Comparison of ENCODE assay signal across 30 mouse cellular contexts in the genomic region with DNA sequence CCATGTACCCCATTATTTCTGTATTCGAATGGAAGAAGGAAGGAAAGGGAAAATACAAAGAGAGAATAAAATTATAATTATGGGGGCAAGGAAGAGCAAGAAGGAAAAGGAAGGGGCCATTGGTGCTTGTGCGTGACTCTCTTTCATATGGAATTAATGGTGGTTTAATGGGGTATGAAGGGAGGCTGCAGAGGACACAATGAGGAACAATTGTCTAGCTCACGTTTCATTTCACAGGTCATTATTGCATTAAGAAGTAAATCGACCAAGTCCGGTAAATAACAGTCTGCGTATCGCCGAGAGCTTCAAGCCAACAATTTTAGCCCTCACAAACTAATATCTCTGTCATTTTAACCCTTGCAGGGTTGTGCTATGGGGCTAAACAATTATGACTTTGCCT.
DNase-seq lines count a peak whose midpoint lies in the region; ATAC-seq and TF ChIP-seq lines count a peak whose summit lies in the region.
"Had no signal": no experiment of that assay in that cellular context is flagged by ENCODE, and none has a peak within 500 bp of the region (broad histone marks: within the 10 kb centered on the region; RNA-seq: fewer than 3 reads in every experiment).

No protein-coding gene starts in this region.

- H3K4me3 ChIP-seq in hindbrain, embryonic 12.5 days, result no peak overlapping the region
- H3K4me3 ChIP-seq in hindbrain, embryonic 10.5 days, result no peak overlapping the region
- no peak overlapping the region for H3K4me3 ChIP-seq in neural tube, embryonic 14.5 days (ENCODE audit: low read depth, low read length)
- H3K4me3 ChIP-seq: embryonic facial prominence, embryonic 10.5 days; embryonic facial prominence, embryonic 13.5 days; erythroblast, embryonic 14.5 days; forebrain, embryonic 13.5 days; heart, embryonic 10.5 days; heart, embryonic 13.5 days; hindbrain, embryonic 15.5 days; intestine, embryonic 15.5 days had no signal

- DNase-seq in embryo, embryonic 10.5 days (ENCODE audit: low spot score), result peak; percentile 31
- no peak for DNase-seq in embryo, embryonic 9.5 days (ENCODE audit: extremely low spot score)
- no peak for DNase-seq in hindbrain, embryonic 10.5 days (ENCODE audit: low spot score)
- DNase-seq in brain, embryonic 14.5 days (ENCODE audit: low read depth), result peak; percentile 14
- DNase-seq in frontal cortex, postnatal 10 days (ENCODE audit: low spot score in 2 of 2), result no peak
- no peak for DNase-seq in thymus, postnatal 0 days (ENCODE audit: low spot score)
- DNase-seq: adrenal gland, postnatal 10 days; adrenal gland, postnatal 36 days; B cell, adult 2 months; cerebellum, adult 11 months; cerebellum, adult 2 months; cerebellum, adult 9-11 months; cerebellum, postnatal 25 days; forebrain, postnatal 0 days; gastrocnemius, postnatal 25 days; heart, adult 18-20 months; kidney, adult 18-20 months had no signal

- ATAC-seq in hindbrain, embryonic 12.5 days (ENCODE audit: low FRiP score), result peak; percentile 32; the same call in 1 of the 2 replicates
- ATAC-seq in neural tube, embryonic 14.5 days (ENCODE audit: low read depth), result peak; percentile 49; the same call in 1 of the 2 replicates
- ATAC-seq: forebrain, embryonic 13.5 days; forebrain, postnatal 0 days; intestine, embryonic 15.5 days; Patski had no signal

- H3K9me3 ChIP-seq in hindbrain, embryonic 12.5 days (replicated peaks), result no peaks in the 10 kb centered on the region
- H3K9me3 ChIP-seq in hindbrain, embryonic 10.5 days, result no peaks in the 10 kb centered on the region
- no peaks in the 10 kb centered on the region for H3K9me3 ChIP-seq in neural tube, embryonic 14.5 days (ENCODE audit: control insufficient read depth, low read length)
- H3K9me3 ChIP-seq: embryonic facial prominence, embryonic 10.5 days; embryonic facial prominence, embryonic 13.5 days; forebrain, embryonic 13.5 days; heart, embryonic 10.5 days; heart, embryonic 13.5 days; hindbrain, embryonic 15.5 days; intestine, embryonic 15.5 days had no signal

- H3K4me2 ChIP-seq in hindbrain, embryonic 12.5 days (replicated peaks), result no peak overlapping the region
- no peak overlapping the region for H3K4me2 ChIP-seq in neural tube, embryonic 14.5 days (ENCODE audit: low read depth, low read length)
- H3K4me2 ChIP-seq: embryonic facial prominence, embryonic 13.5 days; forebrain, embryonic 13.5 days; heart, embryonic 13.5 days; hindbrain, embryonic 15.5 days; intestine, embryonic 15.5 days had no signal

- H3K36me3 ChIP-seq in hindbrain, embryonic 12.5 days, result no peaks in the 10 kb centered on the region
- no peaks in the 10 kb centered on the region for H3K36me3 ChIP-seq in hindbrain, embryonic 10.5 days
- H3K36me3 ChIP-seq in neural tube, embryonic 14.5 days (ENCODE audit: control insufficient read depth, insufficient read depth, low read length), result no peaks in the 10 kb centered on the region
- H3K36me3 ChIP-seq: embryonic facial prominence, embryonic 10.5 days; embryonic facial prominence, embryonic 13.5 days; G1E; heart, embryonic 10.5 days; heart, embryonic 13.5 days; hindbrain, embryonic 15.5 days; intestine, embryonic 15.5 days had no signal

- H3K27ac ChIP-seq in hindbrain, embryonic 12.5 days, result no peak overlapping the region
- no peak overlapping the region for H3K27ac ChIP-seq in hindbrain, embryonic 10.5 days
- H3K27ac ChIP-seq in neural tube, embryonic 14.5 days (ENCODE audit: low read depth, low read length), result no peak overlapping the region
- H3K27ac ChIP-seq: embryonic facial prominence, embryonic 10.5 days; embryonic facial prominence, embryonic 13.5 days; forebrain, embryonic 13.5 days; heart, embryonic 10.5 days; heart, embryonic 13.5 days; hindbrain, embryonic 15.5 days; intestine, embryonic 15.5 days had no signal

- 33% methylated on average over 8 of the region's 8 CpGs for WGBS in hindbrain, embryonic 12.5 days
- whole genome bisulfite sequencing in hindbrain, embryonic 10.5 days, result 37% methylated on average over 8 of the region's 8 CpGs
- 21% methylated on average over 8 of the region's 8 CpGs for WGBS in neural tube, embryonic 14.5 days

- H3K4me1 ChIP-seq in hindbrain, embryonic 12.5 days, result 0 out of 2 replicates have a peak, but pooled peaks cover 3% of the 10 kb centered on the region
- H3K4me1 ChIP-seq in hindbrain, embryonic 10.5 days (replicated peaks), result peaks cover 11% of the 10 kb centered on the region
- no peaks in the 10 kb centered on the region for H3K4me1 ChIP-seq in neural tube, embryonic 14.5 days (ENCODE audit: control insufficient read depth, insufficient read depth, low read length)
- H3K4me1 ChIP-seq: embryonic facial prominence, embryonic 13.5 days; forebrain, embryonic 13.5 days; heart, embryonic 10.5 days; heart, embryonic 13.5 days; intestine, embryonic 15.5 days had no signal

- no peak overlapping the region for H3K9ac ChIP-seq in hindbrain, embryonic 12.5 days
- no peak overlapping the region for H3K9ac ChIP-seq in neural tube, embryonic 14.5 days (replicated peaks; ENCODE audit: low read depth, low read length)
- H3K9ac ChIP-seq: embryonic facial prominence, embryonic 13.5 days; forebrain, embryonic 13.5 days; forebrain, postnatal 0 days; heart, embryonic 13.5 days; hindbrain, embryonic 15.5 days; intestine, embryonic 15.5 days had no signal

- 0 out of 2 replicates have a peak, but pooled peaks cover 3% of the 10 kb centered on the region for H3K27me3 ChIP-seq in hindbrain, embryonic 12.5 days
- peaks cover 10% of the 10 kb centered on the region for H3K27me3 ChIP-seq in hindbrain, embryonic 10.5 days (ENCODE audit: insufficient read depth, poor library complexity, severe bottlenecking)
- H3K27me3 ChIP-seq in neural tube, embryonic 14.5 days (ENCODE audit: control insufficient read depth, insufficient read depth, low read length), result no peaks in the 10 kb centered on the region
- H3K27me3 ChIP-seq: CH12.LX; embryonic facial prominence, embryonic 13.5 days; forebrain, embryonic 13.5 days; heart, embryonic 13.5 days; hindbrain, embryonic 15.5 days; intestine, embryonic 15.5 days; Patski had no signal

- no peak for TF ChIP-seq POLR2A in brain, embryonic 14.5 days (IDR thresholded peaks at IDR 0.05; ENCODE audit: borderline replicate concordance, extremely low read depth, insufficient read depth, insufficient read length, poor library complexity, severe bottlenecking)

- TF ChIP-seq CTCF in brain, embryonic 14.5 days (IDR thresholded peaks at IDR 0.05; ENCODE audit: borderline replicate concordance, extremely low read depth, insufficient read depth, insufficient read length), result no peak

Comparison
In these comparisons a context has a peak if more than half of its experiments do, and no peak if none do; other contexts are left out.
1. DNase-seq: peak in embryo, embryonic 10.5 days (single experiment) and brain, embryonic 14.5 days (single experiment); none in embryo, embryonic 9.5 days (single experiment), hindbrain, embryonic 10.5 days (single experiment), frontal cortex, postnatal 10 days (0 of 2) and thymus, postnatal 0 days (single experiment).